Mouse (Mus musculus): ENCODE data around the gene Pon1. TPM values are rescaled to one million over a fixed set of nuclear protein-coding genes. Genes with fewer than 3 reads are reported as not detected.

The Pon1 gene
- not detected in 2 replicates for total RNA-seq (2023)

DNA sequence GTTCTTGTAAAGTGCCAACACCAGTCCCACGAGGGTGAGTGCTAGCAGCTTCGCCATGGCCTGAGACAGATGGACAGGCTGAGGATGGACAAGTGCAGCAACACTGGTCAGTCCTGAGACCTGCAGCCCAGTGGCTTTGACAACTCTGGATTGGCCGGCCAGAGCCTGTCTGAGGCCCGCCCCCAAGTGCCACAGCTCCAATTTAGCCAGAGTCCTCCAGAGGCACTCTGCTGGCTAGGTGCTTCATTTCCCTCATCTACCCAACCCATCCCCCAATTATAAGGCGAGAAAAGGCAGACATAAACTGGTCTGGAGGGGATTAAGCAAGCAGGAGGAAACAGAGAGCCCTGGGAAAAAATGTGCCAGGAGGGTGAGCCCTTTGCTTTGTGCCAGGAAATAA is at the start of gene Pon1:
Gene Pon1, minus strand, starts transcription at position 254 of the 400 bp plus-strand sequence.

Other genes with a start within 250 kb of the Pon1 start
- gene Pon3, start 62.3 kb upstream of the Pon1 start, total RNA-seq (2023), result 2.6 and 4.0 TPM in 2 replicates
- 21.8 and 28.0 TPM in 2 replicates for gene Pon2, start 104.5 kb upstream of the Pon1 start, total RNA-seq (2023)
- gene Asb4, start 189.4 kb upstream of the Pon1 start, total RNA-seq (2023), result not detected in 2 replicates

Measured in neutrophil, adult 65 days (primary cell).